Mouse (Mus musculus): Measurements from ENCODE around the gene Hcar1. TPM values are rescaled to one million over a fixed set of nuclear protein-coding genes. Genes with fewer than 3 reads are reported as not detected.

The Hcar1 gene
- polyA plus RNA-seq, 1 experiment, result not detected

GRCm38 (mm10) chr5:123906146-123906975, 26.5 kb upstream of the Hcar1 start:
- peaks cover 24% of the 10 kb centered on the region for H3K36me3 ChIP-seq (ENCODE audit: control insufficient read depth, insufficient read depth, low read length, poor library complexity, severe bottlenecking)
- H3K9me3 ChIP-seq (replicated peaks; ENCODE audit: control insufficient read depth, insufficient read depth, low read length, poor library complexity, severe bottlenecking), result no peaks in the 10 kb centered on the region
- no peaks in the 10 kb centered on the region for H3K4me1 ChIP-seq (ENCODE audit: control insufficient read depth, insufficient read depth, low read length)
- no peak overlapping the region for H3K27ac ChIP-seq (ENCODE audit: insufficient read depth, low read length)
- no peak for TF ChIP-seq CTCF (IDR thresholded peaks at IDR 0.05; ENCODE audit: low read depth, low read length)
- TF ChIP-seq EP300 (IDR thresholded peaks at IDR 0.05; ENCODE audit: insufficient read depth, low read depth, low read length), result no peak
- TF ChIP-seq POLR2A (IDR thresholded peaks at IDR 0.05; ENCODE audit: insufficient read depth, low read length), result no peak
- no peaks in the 10 kb centered on the region for H3K27me3 ChIP-seq (ENCODE audit: control insufficient read depth, insufficient read depth, low read length, poor library complexity, severe bottlenecking)
- H3K4me3 ChIP-seq (ENCODE audit: low read depth, low read length), result peak overlapping the region; percentile 20; the same call in 1 of the 2 replicates
- peak overlapping the region; percentile 16; the same call in 1 of the 2 replicates for H3K9ac ChIP-seq (ENCODE audit: low read depth, poor library complexity, severe bottlenecking)

GRCm38 (mm10) chr5:123904059-123904672, 24.3 kb upstream of the Hcar1 start:
- Histone ChIP-seq H3K36me3 (ENCODE audit: control insufficient read depth, insufficient read depth, low read length, poor library complexity, severe bottlenecking) (peaks cover 5% of the 10 kb centered on the region), H3K9me3 (replicated peaks; ENCODE audit: control insufficient read depth, insufficient read depth, low read length, poor library complexity, severe bottlenecking) (no peaks in the 10 kb centered on the region), H3K9ac (ENCODE audit: low read depth, poor library complexity, severe bottlenecking) (no peak overlapping the region), H3K4me3 (ENCODE audit: low read depth, low read length) (no peak overlapping the region), H3K4me1 (ENCODE audit: control insufficient read depth, insufficient read depth, low read length) (no peaks in the 10 kb centered on the region), H3K27me3 (ENCODE audit: control insufficient read depth, insufficient read depth, low read length, poor library complexity, severe bottlenecking) (no peaks in the 10 kb centered on the region), H3K27ac (ENCODE audit: insufficient read depth, low read length) (no peak overlapping the region)
- TF ChIP-seq POLR2A (IDR thresholded peaks at IDR 0.05; ENCODE audit: insufficient read depth, low read length) (no peak), CTCF (IDR thresholded peaks at IDR 0.05; ENCODE audit: low read depth, low read length) (peak; percentile 13)

DNA sequence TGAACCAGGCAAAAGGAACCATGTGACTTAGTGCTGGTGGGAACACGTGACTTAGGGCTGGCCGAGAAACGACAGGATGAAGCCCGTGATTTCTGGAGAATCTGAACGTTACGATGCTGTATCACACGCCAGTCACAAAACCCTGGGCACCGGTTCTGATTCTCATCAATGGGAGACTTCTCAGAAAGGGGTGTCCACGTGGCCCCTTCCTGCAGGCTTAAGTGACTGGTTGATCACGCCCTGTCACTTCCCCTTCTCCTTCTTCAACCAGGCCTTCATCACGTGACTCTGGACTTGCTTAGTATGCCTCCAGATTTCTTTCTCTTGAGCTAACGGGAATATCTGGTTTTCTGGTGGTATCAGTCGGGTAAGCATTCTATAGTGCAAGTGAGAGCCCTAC, 17.5 kb upstream of the Hcar1 start:
- Histone ChIP-seq H3K27me3 (ENCODE audit: control insufficient read depth, insufficient read depth, low read length, poor library complexity, severe bottlenecking) (no peaks in the 10 kb centered on the region), H3K9ac (ENCODE audit: low read depth, poor library complexity, severe bottlenecking) (no peak overlapping the region), H3K36me3 (ENCODE audit: control insufficient read depth, insufficient read depth, low read length, poor library complexity, severe bottlenecking) (no peaks in the 10 kb centered on the region), H3K4me3 (ENCODE audit: low read depth, low read length) (no peak overlapping the region), H3K9me3 (replicated peaks; ENCODE audit: control insufficient read depth, insufficient read depth, low read length, poor library complexity, severe bottlenecking) (no peaks in the 10 kb centered on the region), H3K27ac (ENCODE audit: insufficient read depth, low read length) (no peak overlapping the region), H3K4me1 (ENCODE audit: control insufficient read depth, insufficient read depth, low read length) (no peaks in the 10 kb centered on the region)
- TF ChIP-seq POLR2A (IDR thresholded peaks at IDR 0.05; ENCODE audit: insufficient read depth, low read length), result no peak
- TF ChIP-seq CTCF (IDR thresholded peaks at IDR 0.05; ENCODE audit: low read depth, low read length), result no peak
- TF ChIP-seq EP300 (IDR thresholded peaks at IDR 0.05; ENCODE audit: insufficient read depth, low read depth, low read length), result no peak

DNA sequence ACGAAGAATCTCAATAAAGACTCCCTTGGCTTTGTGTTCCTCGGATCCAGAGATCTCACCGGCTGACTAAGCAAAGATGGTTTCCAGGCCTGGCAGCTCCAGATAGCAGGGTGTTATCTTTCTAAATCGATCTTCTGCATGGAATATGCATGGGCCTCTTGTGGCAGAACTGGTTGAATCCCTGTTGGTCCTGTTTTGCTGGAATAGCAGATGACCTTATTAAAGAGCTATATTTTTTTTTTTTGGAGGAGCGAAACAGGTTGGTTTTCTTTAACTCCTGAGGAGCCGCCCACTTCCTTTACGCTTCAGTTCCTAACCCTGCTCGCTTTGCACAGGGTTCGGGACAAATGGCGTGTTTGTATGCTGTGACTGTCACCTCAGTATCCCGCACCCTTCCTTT, 16.6 kb upstream of the Hcar1 start:
- H3K4me3 ChIP-seq (ENCODE audit: low read depth, low read length), result no peak overlapping the region
- no peak overlapping the region for H3K9ac ChIP-seq (ENCODE audit: low read depth, poor library complexity, severe bottlenecking)

GRCm38 (mm10) chr5:123893520-123893919, 13.7 kb upstream of the Hcar1 start:
- no peak overlapping the region for H3K27ac ChIP-seq (ENCODE audit: insufficient read depth, low read length)
- H3K9ac ChIP-seq (ENCODE audit: low read depth, poor library complexity, severe bottlenecking), result no peak overlapping the region
- no peaks in the 10 kb centered on the region for H3K27me3 ChIP-seq (ENCODE audit: control insufficient read depth, insufficient read depth, low read length, poor library complexity, severe bottlenecking)
- no peaks in the 10 kb centered on the region for H3K4me1 ChIP-seq (ENCODE audit: control insufficient read depth, insufficient read depth, low read length)
- no peak for TF ChIP-seq CTCF (IDR thresholded peaks at IDR 0.05; ENCODE audit: low read depth, low read length)
- no peak for TF ChIP-seq EP300 (IDR thresholded peaks at IDR 0.05; ENCODE audit: insufficient read depth, low read depth, low read length)
- TF ChIP-seq POLR2A (IDR thresholded peaks at IDR 0.05; ENCODE audit: insufficient read depth, low read length), result no peak
- no peaks in the 10 kb centered on the region for H3K36me3 ChIP-seq (ENCODE audit: control insufficient read depth, insufficient read depth, low read length, poor library complexity, severe bottlenecking)
- no peak overlapping the region for H3K4me3 ChIP-seq (ENCODE audit: low read depth, low read length)
- H3K9me3 ChIP-seq (replicated peaks; ENCODE audit: control insufficient read depth, insufficient read depth, low read length, poor library complexity, severe bottlenecking), result no peaks in the 10 kb centered on the region

More for the DNA sequence above, 16.6 kb upstream of the Hcar1 start:
- Histone ChIP-seq H3K4me1 (ENCODE audit: control insufficient read depth, insufficient read depth, low read length) (no peaks in the 10 kb centered on the region), H3K36me3 (ENCODE audit: control insufficient read depth, insufficient read depth, low read length, poor library complexity, severe bottlenecking) (no peaks in the 10 kb centered on the region), H3K27ac (ENCODE audit: insufficient read depth, low read length) (no peak overlapping the region), H3K9me3 (replicated peaks; ENCODE audit: control insufficient read depth, insufficient read depth, low read length, poor library complexity, severe bottlenecking) (no peaks in the 10 kb centered on the region), H3K27me3 (ENCODE audit: control insufficient read depth, insufficient read depth, low read length, poor library complexity, severe bottlenecking) (no peaks in the 10 kb centered on the region)
- TF ChIP-seq CTCF (IDR thresholded peaks at IDR 0.05; ENCODE audit: low read depth, low read length) (no peak), POLR2A (IDR thresholded peaks at IDR 0.05; ENCODE audit: insufficient read depth, low read length) (no peak), EP300 (IDR thresholded peaks at IDR 0.05; ENCODE audit: insufficient read depth, low read depth, low read length) (no peak)

DNA sequence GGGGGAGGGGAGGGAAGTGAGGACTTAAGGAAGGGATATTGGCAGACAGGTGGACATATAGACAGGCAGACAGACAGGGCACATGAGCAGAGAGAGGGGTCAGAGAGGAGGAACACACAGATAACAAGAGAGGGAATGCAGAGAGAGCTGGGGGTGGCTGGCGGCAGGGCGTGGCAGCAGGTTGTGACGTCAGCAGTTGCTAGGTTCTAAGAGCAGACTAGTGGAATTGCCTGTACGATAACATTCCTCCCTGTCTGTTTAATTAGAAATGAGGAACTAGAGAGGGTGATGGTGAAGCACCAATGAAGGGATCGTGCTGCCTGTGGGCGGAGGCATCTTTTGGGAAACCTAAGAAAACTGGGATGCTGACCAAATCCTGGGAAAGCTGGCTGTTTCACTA, 11.8 kb upstream of the Hcar1 start:
- TF ChIP-seq CTCF (IDR thresholded peaks at IDR 0.05; ENCODE audit: low read depth, low read length) (no peak), EP300 (IDR thresholded peaks at IDR 0.05; ENCODE audit: insufficient read depth, low read depth, low read length) (no peak)
- Histone ChIP-seq H3K9ac (ENCODE audit: low read depth, poor library complexity, severe bottlenecking) (no peak overlapping the region), H3K27me3 (ENCODE audit: control insufficient read depth, insufficient read depth, low read length, poor library complexity, severe bottlenecking) (no peaks in the 10 kb centered on the region), H3K36me3 (ENCODE audit: control insufficient read depth, insufficient read depth, low read length, poor library complexity, severe bottlenecking) (no peaks in the 10 kb centered on the region), H3K4me1 (ENCODE audit: control insufficient read depth, insufficient read depth, low read length) (no peaks in the 10 kb centered on the region), H3K4me3 (ENCODE audit: low read depth, low read length) (no peak overlapping the region), H3K27ac (ENCODE audit: insufficient read depth, low read length) (no peak overlapping the region), H3K9me3 (replicated peaks; ENCODE audit: control insufficient read depth, insufficient read depth, low read length, poor library complexity, severe bottlenecking) (no peaks in the 10 kb centered on the region)
